Mouse (Mus musculus) liver, adult 2 months (tissue): ENCODE data around the gene Begain. TPM values are rescaled to one million over a fixed set of nuclear protein-coding genes. Genes with fewer than 3 reads are reported as not detected.

ENCODE experiments used
- DNase-seq: peaks from one replicate; pipeline ENCODE4 v3.0.0-alpha.2; 2011; ENCODE audit warnings: low read depth, low spot score; ENCODE audit errors: extremely low read depth
- H3K27ac ChIP-seq: fragments of 200-500 bp; replicated peaks from 2 replicates; pipeline ENCODE4 v1.5.1; 2012; ENCODE audit warnings: low read depth, mild to moderate bottlenecking, control low read depth, inconsistent platforms, low read length; ENCODE audit not compliant: insufficient read depth
- H3K27me3 ChIP-seq: fragments of 200-500 bp; 2 replicates; pipeline ENCODE4 v1.6.1; 2012; ENCODE audit warnings: mild to moderate bottlenecking, moderate library complexity, low read length, inconsistent platforms; ENCODE audit not compliant: control insufficient read depth, insufficient read depth
- H3K36me3 ChIP-seq: fragments of 200-500 bp; 2 replicates; pipeline ENCODE4 v1.6.1; 2012; ENCODE audit warnings: low read length, inconsistent platforms; ENCODE audit not compliant: control insufficient read depth, insufficient read depth
- H3K4me1 ChIP-seq: fragments of 200-500 bp; 2 replicates; pipeline ENCODE4 v1.6.1; 2011; ENCODE audit warnings: low read length; ENCODE audit not compliant: control insufficient read depth, insufficient read depth
- H3K4me3 ChIP-seq: fragments of 200-500 bp; 2 replicates; pipeline ENCODE4 v1.5.1; 2011; ENCODE audit warnings: low read depth, mild to moderate bottlenecking, control low read depth, low read length, moderate library complexity; ENCODE audit not compliant: insufficient read depth
- H3K79me2 ChIP-seq: fragments of 200-500 bp; 2 replicates; pipeline ENCODE4 v1.6.1; 2012; ENCODE audit warnings: inconsistent platforms, mild to moderate bottlenecking, low read length, moderate library complexity; ENCODE audit not compliant: control insufficient read depth, insufficient read depth
- H3K9ac ChIP-seq: fragments of 200-500 bp; 2 replicates; pipeline ENCODE4 v1.6.1; 2012; ENCODE audit warnings: low read depth, mild to moderate bottlenecking, control low read depth, inconsistent platforms, low read length
- CTCF ChIP-seq: fragments of 200-500 bp; IDR thresholded peaks from 2 replicates; pipeline ENCODE4 v1.5.1; 2011; ENCODE audit warnings: low read depth, low read length, control low read depth
- POLR2A ChIP-seq: fragments of 200-500 bp; IDR thresholded peaks from 2 replicates; pipeline ENCODE4 v1.6.1; 2011; ENCODE audit warnings: low read length, control low read depth; ENCODE audit not compliant: insufficient read depth; ENCODE audit errors: extremely low read depth
- WGBS: fragments of 180-500 bp; shearing (Covaris S2); methylation state at CpG from one replicate; pipeline ENCODE4 v1.1.7; 2018; 5-methylcytosine and 5-hydroxymethylcytosine counted together
- polyA plus RNA-seq: library from polyadenylated mRNA; depleted of rRNA; stranded (reverse); fragments of >200 nt; gene quantifications from 2 replicates; pipeline ENCODE4 v1.2.3, GENCODE M21; 2012
- total RNA-seq: library from RNA; depleted of rRNA; stranded (reverse); fragments of >200 nt; gene quantifications from 2 replicates; pipeline ENCODE4 v1.2.3, GENCODE M21; 2014

The Begain gene
- total and polyA plus RNA-seq, 2 experiments: not detected

DNA sequence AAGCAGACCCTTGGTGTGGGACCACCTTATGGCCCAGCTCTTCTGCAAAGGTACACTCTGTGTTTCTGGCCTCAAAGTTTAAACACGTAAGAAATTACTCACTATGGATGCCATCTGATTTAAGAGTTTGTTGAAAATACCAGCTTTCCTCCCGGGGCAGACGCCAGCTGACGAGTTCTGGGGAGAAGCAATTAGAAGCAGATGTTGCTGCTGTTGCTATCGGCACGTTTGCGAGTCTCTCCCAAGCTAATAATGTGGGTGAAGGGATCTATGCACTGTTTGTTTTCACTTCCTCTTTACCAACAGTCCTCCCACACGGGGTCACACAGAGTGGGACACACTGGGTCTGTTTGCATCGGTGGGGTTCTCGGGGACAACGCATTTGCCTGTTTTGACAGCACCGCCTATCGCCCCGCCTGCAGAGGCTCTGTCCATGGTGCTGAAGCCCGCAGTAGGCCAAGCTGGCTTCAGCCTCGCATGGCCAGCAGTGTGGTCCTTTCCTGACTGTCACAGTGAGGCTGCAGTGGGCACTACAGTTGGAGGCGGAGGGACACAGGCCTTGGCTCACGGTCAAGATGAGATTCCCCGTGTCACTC, 73.5 kb downstream of the Begain start:
- Histone ChIP-seq H3K4me1 (no peaks in the 10 kb centered on the region), H3K79me2 (no peaks in the 10 kb centered on the region), H3K4me3 (no peak overlapping the region), H3K27ac (no peak overlapping the region), H3K9ac (no peak overlapping the region), H3K36me3 (no peaks in the 10 kb centered on the region), H3K27me3 (no peaks in the 10 kb centered on the region)
- peak; percentile 24 for DNase-seq
- WGBS: 11% methylated on average over 19 of the region's 19 CpGs
- no peak; the same call in 1 of the 2 replicates for TF ChIP-seq CTCF
- no peak for TF ChIP-seq POLR2A

DNA sequence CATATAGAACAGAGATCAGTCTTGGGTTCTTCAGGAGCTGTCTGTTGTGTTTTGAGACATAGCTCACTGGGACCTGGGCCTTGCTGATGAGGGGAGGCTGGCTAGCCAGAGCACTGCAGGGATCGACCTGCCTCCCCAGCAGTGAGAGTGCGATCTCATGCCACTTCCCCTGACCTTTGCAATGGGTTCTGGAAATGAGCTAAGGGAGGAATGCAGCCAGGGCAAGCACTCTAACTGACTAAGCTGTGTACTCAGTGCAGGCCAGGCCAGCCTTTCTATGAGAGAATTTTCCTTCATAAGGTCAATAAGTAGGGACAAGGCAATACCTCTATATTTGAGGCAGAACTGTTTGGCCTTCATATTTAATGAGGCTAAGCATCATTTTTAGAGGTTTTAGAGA, 75.0 kb downstream of the Begain start:
- H3K79me2 ChIP-seq: no peaks in the 10 kb centered on the region
- no peak overlapping the region for H3K9ac ChIP-seq
- no peak for DNase-seq
- no peak overlapping the region for H3K27ac ChIP-seq
- no peaks in the 10 kb centered on the region for H3K36me3 ChIP-seq
- WGBS: 69% methylated on average over 2 of the region's 2 CpGs
- H3K4me1 ChIP-seq: no peaks in the 10 kb centered on the region
- TF ChIP-seq CTCF (no peak), POLR2A (no peak)
- no peak overlapping the region for H3K4me3 ChIP-seq
- H3K27me3 ChIP-seq: no peaks in the 10 kb centered on the region

DNA sequence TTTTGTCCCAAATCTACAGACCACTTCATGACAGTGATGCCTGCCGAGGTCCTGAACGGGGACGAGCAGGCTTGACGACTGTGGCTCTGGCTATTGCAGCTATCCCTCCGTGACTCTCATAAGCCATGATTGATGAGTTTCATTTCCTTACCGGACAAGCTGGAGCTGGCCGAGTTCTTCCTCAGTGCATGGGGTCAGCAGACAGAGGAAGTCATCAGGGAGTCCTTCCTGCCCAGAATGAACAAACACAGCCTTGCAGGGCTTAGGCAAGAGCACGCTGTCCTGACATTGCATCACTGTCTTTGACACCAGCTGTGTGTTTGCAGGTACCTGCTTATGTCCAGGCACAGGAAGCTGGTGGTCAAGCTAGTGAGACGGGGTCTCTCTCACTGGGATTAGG, 77.6 kb downstream of the Begain start:
- WGBS: 55% methylated on average over 9 of the region's 9 CpGs

DNA sequence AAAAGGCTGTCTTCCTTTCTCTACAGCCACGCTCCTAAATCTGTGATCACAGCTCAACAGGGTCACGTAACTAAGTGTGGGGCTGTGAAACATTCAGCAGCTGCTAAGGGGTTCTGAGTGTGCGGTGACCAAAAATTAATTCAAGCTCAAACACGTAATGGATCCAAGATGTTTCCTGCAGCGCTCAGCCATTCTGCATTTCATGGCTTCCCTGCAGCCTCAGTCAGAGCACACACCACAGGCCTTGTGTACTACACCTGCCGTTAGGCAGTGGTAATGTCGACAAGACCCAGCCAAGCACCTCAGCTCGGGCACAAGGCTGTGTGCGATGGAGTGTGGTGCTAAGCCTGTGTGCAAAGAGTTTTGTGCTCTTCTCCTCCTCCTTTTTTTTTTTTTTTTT, 80.6 kb downstream of the Begain start:
- H3K4me1 ChIP-seq: no peaks in the 10 kb centered on the region
- H3K27ac ChIP-seq: no peak overlapping the region
- TF ChIP-seq CTCF (no peak), POLR2A (no peak)
- H3K36me3 ChIP-seq: no peaks in the 10 kb centered on the region
- H3K79me2 ChIP-seq: no peaks in the 10 kb centered on the region
- no peaks in the 10 kb centered on the region for H3K27me3 ChIP-seq
- 97% methylated on average over 9 of the region's 9 CpGs for WGBS
- H3K4me3 ChIP-seq: no peak overlapping the region
- no peak for DNase-seq
- H3K9ac ChIP-seq: no peak overlapping the region

More for the DNA sequence above, 77.6 kb downstream of the Begain start:
- Histone ChIP-seq H3K9ac (no peak overlapping the region), H3K4me1 (no peaks in the 10 kb centered on the region), H3K4me3 (no peak overlapping the region), H3K79me2 (no peaks in the 10 kb centered on the region), H3K27ac (no peak overlapping the region), H3K27me3 (no peaks in the 10 kb centered on the region), H3K36me3 (no peaks in the 10 kb centered on the region)
- TF ChIP-seq POLR2A (no peak), CTCF (no peak)
- DNase-seq: peak; percentile 39

DNA sequence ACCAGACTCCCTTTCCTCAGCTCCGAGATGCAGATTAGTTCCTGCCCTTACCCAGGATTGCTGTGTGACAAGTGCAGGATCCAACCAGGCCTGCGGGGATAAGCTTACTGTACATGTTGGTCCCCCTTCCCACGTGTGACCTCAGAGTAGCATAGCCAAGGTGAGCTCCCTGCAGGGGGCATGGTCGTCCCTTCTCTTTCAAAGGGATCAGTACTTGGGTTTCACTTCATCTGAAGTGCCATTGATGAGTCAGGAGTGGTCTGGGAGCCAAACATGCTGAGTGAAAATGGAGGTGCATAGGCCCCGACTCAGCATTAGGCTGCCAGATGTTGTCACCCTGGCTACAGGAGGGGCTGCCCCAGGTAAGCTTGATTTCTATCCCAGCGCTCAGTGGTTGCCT, 83.0 kb downstream of the Begain start:
- TF ChIP-seq CTCF (no peak), POLR2A (no peak)
- Histone ChIP-seq H3K4me3 (no peak overlapping the region), H3K9ac (no peak overlapping the region), H3K4me1 (no peaks in the 10 kb centered on the region), H3K27ac (no peak overlapping the region), H3K79me2 (no peaks in the 10 kb centered on the region), H3K36me3 (no peaks in the 10 kb centered on the region), H3K27me3 (no peaks in the 10 kb centered on the region)
- DNase-seq: no peak
- 90% methylated on average over 6 of the region's 6 CpGs for WGBS

DNA sequence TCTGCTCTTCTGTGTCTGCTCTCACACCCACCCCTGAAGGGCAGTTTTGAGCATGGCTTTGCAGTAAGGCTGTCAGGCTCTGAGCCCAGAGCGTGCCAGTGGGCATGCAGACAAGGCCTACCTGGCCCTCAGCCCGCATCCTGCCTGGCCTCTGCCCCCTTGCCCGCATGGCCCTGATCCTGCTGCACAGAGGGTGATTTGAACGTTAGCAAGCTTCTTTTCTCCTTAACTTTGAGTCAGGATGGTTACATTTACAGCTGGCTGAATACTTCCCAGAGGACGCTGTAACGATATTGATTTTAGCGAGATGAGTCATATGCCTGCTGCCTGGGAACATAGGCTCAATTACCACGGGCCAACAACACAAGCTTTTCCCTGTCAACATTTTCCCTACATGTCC, 83.5 kb downstream of the Begain start:
- no peak overlapping the region for H3K9ac ChIP-seq
- H3K27me3 ChIP-seq: no peaks in the 10 kb centered on the region
- TF ChIP-seq CTCF (no peak), POLR2A (no peak)
- H3K4me1 ChIP-seq: no peaks in the 10 kb centered on the region
- no peak overlapping the region for H3K4me3 ChIP-seq
- 42% methylated on average over 8 of the region's 8 CpGs for WGBS
- H3K79me2 ChIP-seq: no peaks in the 10 kb centered on the region
- peak; percentile 19 for DNase-seq
- H3K27ac ChIP-seq: no peak overlapping the region
- no peaks in the 10 kb centered on the region for H3K36me3 ChIP-seq
